Mouse (Mus musculus): ENCODE results near the gene Tiam2. TPM values are rescaled to one million over a fixed set of nuclear protein-coding genes. Genes with fewer than 3 reads are reported as not detected.
A peak's percentile ranks its signal among the peaks of the same experiment; 100 is the strongest.

The Tiam2 gene
- polyA plus RNA-seq, 1 experiment from 2014 or later, result 2.9 TPM

- WGBS, result 91% methylated on average over 8 of the region's 8 CpGs
- H3K9me3 ChIP-seq (replicated peaks), result no peaks in the 10 kb centered on the region
- no peaks in the 10 kb centered on the region for H3K4me1 ChIP-seq
- no peaks in the 10 kb centered on the region for H3K36me3 ChIP-seq
- H3K27me3 ChIP-seq (ENCODE audit: low read depth, poor library complexity, severe bottlenecking), result no peaks in the 10 kb centered on the region
- H3K27ac ChIP-seq (replicated peaks), result no peak overlapping the region
- no peak for DNase-seq (ENCODE audit: low spot score)
- H3K4me3 ChIP-seq, result no peak overlapping the region
Measured at GRCm38 (mm10) chr17:3483091-3483490, 156.7 kb downstream of the Tiam2 start.

- H3K4me1 ChIP-seq, result no peaks in the 10 kb centered on the region
- no peak overlapping the region for H3K27ac ChIP-seq (replicated peaks)
- H3K36me3 ChIP-seq, result no peaks in the 10 kb centered on the region
- DNase-seq (ENCODE audit: low spot score), result no peak
- WGBS, result 68% methylated on average over 7 of the region's 7 CpGs
- H3K9me3 ChIP-seq (replicated peaks), result no peaks in the 10 kb centered on the region
- no peak overlapping the region for H3K4me3 ChIP-seq
- no peaks in the 10 kb centered on the region for H3K27me3 ChIP-seq (ENCODE audit: low read depth, poor library complexity, severe bottlenecking)
Measured at GRCm38 (mm10) chr17:3485851-3486250, 159.5 kb downstream of the Tiam2 start.

- no peak overlapping the region for H3K4me3 ChIP-seq
- no peak for DNase-seq (ENCODE audit: low spot score)
Measured at GRCm38 (mm10) chr17:3487211-3487610, 160.8 kb downstream of the Tiam2 start.

DNA sequence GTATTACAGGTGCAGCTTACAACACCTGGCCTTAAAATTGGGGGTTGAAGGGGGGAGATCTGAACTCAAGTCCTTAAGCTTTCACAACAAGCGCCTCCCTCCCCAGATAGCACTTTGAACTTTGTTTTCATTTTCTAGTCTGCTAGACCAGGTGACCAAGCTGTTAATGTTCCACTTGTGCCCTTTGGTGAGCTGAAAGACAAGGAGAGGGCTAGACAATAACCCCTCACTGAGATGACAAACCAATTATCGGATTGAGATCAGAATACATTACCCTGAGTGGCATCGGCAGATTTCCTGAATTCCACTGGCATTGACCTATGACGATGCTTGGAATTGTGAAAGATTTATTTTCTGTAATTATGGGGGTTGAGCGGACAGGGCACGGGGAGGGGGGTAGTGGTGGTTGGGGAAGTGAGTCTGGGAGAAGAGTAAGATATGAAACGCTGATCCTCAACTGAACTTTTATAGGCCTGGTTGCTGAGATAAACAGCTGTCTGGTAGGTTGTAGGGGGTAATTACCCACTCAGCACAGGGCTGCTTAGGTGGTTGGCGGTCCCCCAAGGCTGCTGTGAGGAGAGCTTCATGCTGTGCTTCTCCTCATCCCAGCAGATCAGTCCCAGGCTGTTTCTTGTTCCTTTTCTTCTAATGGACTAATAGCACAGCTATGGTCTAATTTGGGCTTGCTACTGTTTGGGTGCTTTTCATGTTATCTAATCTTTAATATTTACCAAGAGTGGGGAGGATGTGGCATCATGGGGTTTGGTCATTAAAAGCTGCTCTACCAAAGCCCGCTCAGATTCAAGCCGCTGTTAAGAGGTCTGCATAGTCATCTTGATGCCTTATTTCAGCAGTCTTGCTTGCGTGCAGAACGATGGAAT lies 161.6 kb downstream of the Tiam2 start:
- H3K36me3 ChIP-seq, result no peaks in the 10 kb centered on the region
- WGBS, result 82% methylated on average over 12 of the region's 12 CpGs
- DNase-seq (ENCODE audit: low spot score), result no peak
- H3K27ac ChIP-seq (replicated peaks), result no peak overlapping the region
- no peak overlapping the region for H3K4me3 ChIP-seq
- H3K9me3 ChIP-seq (replicated peaks), result no peaks in the 10 kb centered on the region
- no peaks in the 10 kb centered on the region for H3K4me1 ChIP-seq
- H3K27me3 ChIP-seq (ENCODE audit: low read depth, poor library complexity, severe bottlenecking), result no peaks in the 10 kb centered on the region

More at GRCm38 (mm10) chr17:3487211-3487610, 160.8 kb downstream of the Tiam2 start:
- H3K36me3 ChIP-seq, result no peaks in the 10 kb centered on the region
- H3K9me3 ChIP-seq (replicated peaks), result no peaks in the 10 kb centered on the region
- H3K4me1 ChIP-seq, result no peaks in the 10 kb centered on the region
- 93% methylated on average over 4 of the region's 4 CpGs for WGBS
- no peaks in the 10 kb centered on the region for H3K27me3 ChIP-seq (ENCODE audit: low read depth, poor library complexity, severe bottlenecking)
- H3K27ac ChIP-seq (replicated peaks), result no peak overlapping the region

DNA sequence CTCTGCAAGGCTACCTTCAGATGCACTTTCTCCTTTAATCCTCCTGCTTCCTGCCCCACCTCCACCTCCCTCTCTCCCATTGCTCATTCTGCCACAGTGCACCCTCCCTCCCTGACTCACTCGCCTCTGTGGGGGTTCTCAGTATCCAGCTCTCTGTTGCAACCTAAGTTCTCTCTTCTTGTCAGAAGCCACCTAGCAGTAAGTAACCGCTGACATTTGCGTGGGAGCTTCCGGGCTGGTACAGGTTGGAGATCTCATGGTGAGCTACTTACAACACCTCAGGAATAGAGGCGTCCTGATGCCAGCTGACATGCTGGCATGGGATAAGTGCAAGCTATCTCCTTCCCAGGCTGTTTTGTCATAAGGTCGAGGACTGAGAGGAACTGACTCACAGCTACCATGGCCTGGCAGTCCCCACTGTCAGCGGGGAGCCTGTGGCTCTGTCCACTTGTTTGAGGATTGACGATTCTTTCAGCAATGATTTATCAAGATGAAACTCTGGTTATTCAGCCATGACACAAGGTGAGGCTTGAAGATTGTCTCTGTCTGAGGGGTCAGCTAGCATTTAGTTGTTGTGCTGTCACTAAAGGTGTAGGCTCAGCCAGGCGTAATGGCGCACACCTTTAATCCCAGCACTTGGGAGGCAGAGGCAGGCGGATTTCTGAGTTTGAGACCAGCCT lies 164.0 kb downstream of the Tiam2 start:
- DNase-seq (ENCODE audit: low spot score), result no peak
- Histone ChIP-seq H3K9me3 (replicated peaks) (no peaks in the 10 kb centered on the region), H3K27ac (replicated peaks) (no peak overlapping the region), H3K4me3 (no peak overlapping the region), H3K27me3 (ENCODE audit: low read depth, poor library complexity, severe bottlenecking) (no peaks in the 10 kb centered on the region), H3K36me3 (no peaks in the 10 kb centered on the region), H3K4me1 (no peaks in the 10 kb centered on the region)
- WGBS, result 87% methylated on average over 11 of the region's 11 CpGs

DNA sequence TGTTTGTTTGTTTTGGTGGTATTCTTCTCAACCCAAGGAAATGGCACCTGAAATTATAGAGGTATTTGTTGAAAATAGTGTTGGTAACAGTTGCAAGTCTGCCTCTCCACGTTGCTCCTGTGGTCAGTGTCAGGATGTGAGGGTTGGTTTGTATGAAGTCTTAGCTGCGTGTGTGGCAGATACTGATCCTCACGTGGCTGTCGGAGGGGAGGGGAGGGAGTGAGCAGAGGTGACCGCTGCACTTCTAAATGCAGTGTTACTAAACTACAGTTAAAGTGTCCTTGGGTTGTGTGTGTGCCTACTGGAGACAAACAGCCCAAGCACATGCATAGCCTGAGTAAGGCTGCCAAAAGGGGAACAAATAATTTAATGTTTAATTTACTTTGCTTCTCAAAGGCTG lies 164.7 kb downstream of the Tiam2 start:
- Histone ChIP-seq H3K27me3 (ENCODE audit: low read depth, poor library complexity, severe bottlenecking) (no peaks in the 10 kb centered on the region), H3K9me3 (replicated peaks) (no peaks in the 10 kb centered on the region), H3K27ac (replicated peaks) (no peak overlapping the region), H3K4me1 (no peaks in the 10 kb centered on the region), H3K36me3 (no peaks in the 10 kb centered on the region), H3K4me3 (no peak overlapping the region)
- WGBS, result 72% methylated on average over 5 of the region's 5 CpGs
- DNase-seq (ENCODE audit: low spot score), result no peak

GRCm38 (mm10) chr17:3491667-3492066 lies 165.3 kb downstream of the Tiam2 start:
- Histone ChIP-seq H3K36me3 (no peaks in the 10 kb centered on the region), H3K4me1 (no peaks in the 10 kb centered on the region), H3K27me3 (ENCODE audit: low read depth, poor library complexity, severe bottlenecking) (no peaks in the 10 kb centered on the region), H3K27ac (replicated peaks) (no peak overlapping the region), H3K9me3 (replicated peaks) (no peaks in the 10 kb centered on the region), H3K4me3 (no peak overlapping the region)
- DNase-seq (ENCODE audit: low spot score), result no peak
- 90% methylated on average over 6 of the region's 6 CpGs for WGBS

DNA sequence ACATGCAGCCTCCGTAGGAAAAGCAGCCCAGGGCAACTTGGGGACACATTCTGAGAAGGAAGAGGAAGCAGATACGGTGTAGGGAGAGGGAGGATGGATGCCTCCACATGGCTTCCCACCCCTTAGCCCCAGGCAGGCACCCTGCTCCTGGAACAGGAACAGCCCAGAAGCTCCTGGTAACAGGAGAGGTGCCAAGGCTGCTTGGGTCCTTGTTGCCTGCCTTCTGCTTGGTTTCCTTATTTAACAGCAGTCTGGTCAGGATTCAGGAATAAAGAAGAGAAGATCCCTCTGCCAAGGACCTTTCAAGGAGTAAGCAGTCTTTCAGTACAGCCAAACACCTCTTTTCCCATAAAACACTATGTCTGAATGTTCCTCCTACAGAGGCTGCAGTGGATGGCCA lies 169.2 kb downstream of the Tiam2 start:
- H3K27ac ChIP-seq (replicated peaks), result 0 out of 2 replicates have a peak overlapping the region, but pooled peaks have one; percentile 17
- H3K27me3 ChIP-seq (ENCODE audit: low read depth, poor library complexity, severe bottlenecking), result no peaks in the 10 kb centered on the region
- H3K36me3 ChIP-seq, result no peaks in the 10 kb centered on the region
- H3K9me3 ChIP-seq (replicated peaks), result no peaks in the 10 kb centered on the region
- H3K4me3 ChIP-seq, result no peak overlapping the region
- WGBS, result 79% methylated on average over 2 of the region's 2 CpGs
- DNase-seq (ENCODE audit: low spot score), result no peak
- H3K4me1 ChIP-seq, result no peaks in the 10 kb centered on the region

- 90% methylated on average over 3 of the region's 3 CpGs for WGBS
Measured at GRCm38 (mm10) chr17:3496080-3496479, 169.7 kb downstream of the Tiam2 start.

GRCm38 (mm10) chr17:3498086-3498485 lies 171.7 kb downstream of the Tiam2 start:
- Histone ChIP-seq H3K27ac (replicated peaks) (no peak overlapping the region), H3K27me3 (ENCODE audit: low read depth, poor library complexity, severe bottlenecking) (no peaks in the 10 kb centered on the region), H3K36me3 (no peaks in the 10 kb centered on the region), H3K9me3 (replicated peaks) (no peaks in the 10 kb centered on the region), H3K4me3 (no peak overlapping the region), H3K4me1 (no peaks in the 10 kb centered on the region)
- DNase-seq (ENCODE audit: low spot score), result peak; percentile 48
- WGBS, result 36% methylated on average over 3 of the region's 3 CpGs

More at GRCm38 (mm10) chr17:3496080-3496479, 169.7 kb downstream of the Tiam2 start:
- no peaks in the 10 kb centered on the region for H3K4me1 ChIP-seq
- no peaks in the 10 kb centered on the region for H3K27me3 ChIP-seq (ENCODE audit: low read depth, poor library complexity, severe bottlenecking)
- no peak overlapping the region for H3K4me3 ChIP-seq
- no peak for DNase-seq (ENCODE audit: low spot score)
- no peaks in the 10 kb centered on the region for H3K9me3 ChIP-seq (replicated peaks)
- no peaks in the 10 kb centered on the region for H3K36me3 ChIP-seq
- H3K27ac ChIP-seq (replicated peaks), result no peak overlapping the region

GRCm38 (mm10) chr17:3498580-3498979 lies 172.2 kb downstream of the Tiam2 start:
- H3K9me3 ChIP-seq (replicated peaks), result no peaks in the 10 kb centered on the region
- no peak overlapping the region for H3K27ac ChIP-seq (replicated peaks)
- no peak for DNase-seq (ENCODE audit: low spot score)
- H3K4me3 ChIP-seq, result no peak overlapping the region
- no peaks in the 10 kb centered on the region for H3K36me3 ChIP-seq
- WGBS, result 90% methylated on average over 3 of the region's 3 CpGs
- H3K27me3 ChIP-seq (ENCODE audit: low read depth, poor library complexity, severe bottlenecking), result no peaks in the 10 kb centered on the region
- H3K4me1 ChIP-seq, result no peaks in the 10 kb centered on the region

DNA sequence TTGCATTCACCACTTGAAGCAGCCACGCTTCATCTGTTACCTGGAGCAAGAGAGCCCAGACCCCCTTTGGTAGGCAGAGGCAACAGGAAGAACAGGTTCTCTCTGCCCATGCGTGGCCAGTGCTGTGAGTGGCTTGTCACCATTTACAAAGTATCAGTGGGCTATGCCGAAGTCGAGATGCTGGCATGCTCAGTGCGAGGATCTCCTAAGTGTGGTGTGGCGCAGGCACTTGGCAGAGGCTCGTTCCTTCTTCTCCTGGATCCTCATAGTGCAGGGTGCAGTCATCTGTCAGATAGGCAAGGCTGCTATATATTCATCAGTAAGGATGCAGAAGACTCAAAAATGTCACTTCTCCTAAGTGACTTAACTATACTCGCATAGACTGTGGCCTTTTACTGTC lies 173.1 kb downstream of the Tiam2 start:
- H3K27me3 ChIP-seq (ENCODE audit: low read depth, poor library complexity, severe bottlenecking), result no peaks in the 10 kb centered on the region
- no peaks in the 10 kb centered on the region for H3K4me1 ChIP-seq
- no peak overlapping the region for H3K4me3 ChIP-seq
- no peaks in the 10 kb centered on the region for H3K9me3 ChIP-seq (replicated peaks)
- DNase-seq (ENCODE audit: low spot score), result no peak
- no peaks in the 10 kb centered on the region for H3K36me3 ChIP-seq
- WGBS, result 92% methylated on average over 8 of the region's 8 CpGs
- H3K27ac ChIP-seq (replicated peaks), result no peak overlapping the region

DNA sequence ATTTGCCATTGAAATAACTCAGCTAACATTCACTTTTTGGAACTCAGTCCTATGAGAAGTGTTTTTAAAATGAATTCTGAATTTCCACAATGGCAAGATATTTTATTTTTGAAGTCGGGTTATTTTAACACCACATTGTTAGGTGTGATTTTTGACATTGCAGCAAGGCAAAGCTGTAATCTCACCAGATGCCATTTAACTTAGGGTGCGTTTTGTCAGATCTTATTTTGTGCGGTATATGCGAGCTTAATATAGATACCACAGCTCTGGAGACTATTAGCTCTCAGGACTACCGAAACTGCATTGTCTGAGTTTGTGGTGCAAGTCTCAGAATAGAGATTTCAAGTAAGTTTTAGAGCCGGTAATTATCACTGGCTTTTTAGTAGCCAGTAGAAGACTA lies 173.7 kb downstream of the Tiam2 start:
- Histone ChIP-seq H3K4me3 (no peak overlapping the region), H3K4me1 (no peaks in the 10 kb centered on the region), H3K27ac (replicated peaks) (no peak overlapping the region), H3K27me3 (ENCODE audit: low read depth, poor library complexity, severe bottlenecking) (no peaks in the 10 kb centered on the region), H3K9me3 (replicated peaks) (no peaks in the 10 kb centered on the region), H3K36me3 (no peaks in the 10 kb centered on the region)
- 92% methylated on average over 6 of the region's 6 CpGs for WGBS
- DNase-seq (ENCODE audit: low spot score), result no peak

Measured in midbrain, embryonic 10.5 days (tissue).